Mouse (Mus musculus): ENCODE measurements around the gene Sostdc1.

GRCm38 (mm10) chr12:36313015-36313414 is 924 bp upstream of the Sostdc1 start:
- TF ChIP-seq CTCF (IDR thresholded peaks at IDR 0.05; ENCODE audit: control insufficient read depth, insufficient read depth, insufficient read length): no peak
- TF ChIP-seq MAX (IDR thresholded peaks at IDR 0.05): no peak
